Mouse (Mus musculus) layer of hippocampus, adult 6 months (tissue): ENCODE data around the gene Gm45021. TPM values are rescaled to one million over a fixed set of nuclear protein-coding genes. Genes with fewer than 3 reads are reported as not detected.

Experiments used
- long read RNA-seq, 2 experiments: library from polyadenylated mRNA; unstranded; transcript quantifications; one replicate each; pipeline ENCODE4 v2.0.0; 2019 to 2020
- polyA plus RNA-seq: library from polyadenylated mRNA; unstranded; fragments of <200 nt; fragmentation: Nextera tagmentation; gene quantifications from 2 replicates; pipeline ENCODE4 v1.2.3, GENCODE M21; 2021

Gene Gm45021
- not detected in 2 replicates for polyA plus RNA-seq
- long read RNA-seq, experiment 1, result 0 reads
- long read RNA-seq, experiment 2, result 0 reads

DNA sequence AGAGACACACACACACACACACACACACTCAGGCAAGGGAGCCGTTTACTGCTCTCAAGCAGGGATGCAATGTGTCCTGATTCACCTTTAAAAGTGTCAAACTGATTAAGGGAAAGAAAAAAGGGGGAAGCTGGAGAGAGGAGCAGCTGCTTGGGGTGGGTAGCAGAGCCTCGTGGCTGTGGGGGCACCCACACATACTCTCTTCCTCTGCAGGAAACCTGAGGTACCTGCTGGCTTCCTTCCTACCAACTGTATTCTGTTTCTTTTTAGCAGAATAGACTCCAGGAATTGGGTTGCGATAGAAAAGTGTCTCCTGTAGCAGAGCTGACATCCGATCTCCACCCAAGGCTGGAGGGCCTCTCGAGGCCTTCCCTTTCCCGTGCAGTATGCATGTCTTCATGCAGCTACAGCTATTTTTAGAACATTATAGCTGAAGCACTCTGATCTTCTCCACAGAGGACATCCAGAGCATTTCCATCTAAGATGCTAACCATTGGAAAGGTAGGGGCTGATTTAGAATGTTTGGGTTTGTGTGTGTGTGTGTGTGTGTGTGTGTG, at the start of gene Gm45021:
Gene Gm45021 (plus strand): TSS at position 417 of the 557 bp plus-strand sequence.

DNA sequence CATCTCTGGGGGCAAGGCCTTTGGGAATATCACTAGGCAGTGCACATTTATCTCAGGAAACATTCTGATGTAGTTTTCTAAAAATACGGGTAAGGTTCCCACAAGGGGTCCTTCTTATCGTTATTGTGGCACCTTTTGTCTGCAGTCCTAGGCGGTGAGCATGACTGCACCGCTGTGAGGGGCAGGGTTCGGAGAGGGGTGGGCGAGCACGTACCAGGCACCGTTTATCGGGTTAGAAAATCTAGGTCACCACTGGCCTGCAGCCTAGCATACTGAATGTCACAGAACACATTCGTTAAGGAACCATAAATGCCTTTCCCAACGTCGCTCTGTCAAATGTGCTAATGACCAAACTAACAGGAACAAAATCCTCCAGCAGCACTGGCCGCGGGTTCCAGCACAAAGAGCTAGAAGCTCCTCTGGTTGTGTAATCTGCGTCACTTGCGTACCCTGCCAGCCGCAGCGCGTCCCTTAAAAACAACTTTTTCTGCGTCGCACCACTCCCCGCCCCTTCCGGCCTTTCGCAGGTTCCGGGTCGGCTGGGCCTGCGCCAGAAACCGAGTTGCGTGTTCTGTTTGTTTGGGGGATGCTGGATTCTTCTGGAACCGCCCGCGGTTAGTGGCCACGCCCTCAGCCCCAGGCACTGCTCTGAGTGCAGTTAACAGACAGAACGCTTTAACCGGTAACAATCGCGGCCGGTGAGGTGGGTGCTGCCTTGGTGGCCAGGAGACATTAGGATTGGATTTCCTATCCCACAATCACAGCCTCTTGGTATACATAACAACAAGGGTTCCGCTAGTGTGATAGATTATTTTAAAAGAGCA, 34.9 kb upstream of the Gm45021 start, which contains the start of gene Lrrc61:
Gene Lrrc61 (plus strand): TSS at position 517 of the 824 bp plus-strand sequence.

DNA sequence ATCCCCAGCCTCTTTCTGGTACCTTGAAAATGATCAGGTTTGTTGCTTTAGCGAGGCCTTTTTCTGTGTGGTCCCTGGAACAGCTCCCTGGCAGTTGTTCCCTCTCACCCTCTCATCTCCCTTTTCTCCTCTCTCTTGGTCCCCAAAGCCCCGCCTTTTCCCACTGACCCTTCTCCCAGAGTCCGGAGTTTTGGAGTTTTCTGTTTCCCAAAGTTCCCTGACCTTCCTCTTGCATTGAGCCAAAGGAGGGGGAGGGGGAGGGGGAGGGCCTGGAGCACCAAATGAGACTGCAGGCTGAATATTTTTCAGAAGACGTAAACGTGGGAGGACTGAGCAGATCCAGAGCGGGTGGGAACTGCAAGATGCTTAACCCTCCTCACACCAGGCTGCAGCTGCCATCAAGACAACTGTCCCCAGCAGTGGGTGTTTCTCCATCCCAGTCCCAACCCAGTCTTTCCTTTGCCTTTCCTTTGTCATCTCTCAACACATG, 16.8 kb upstream of the Gm45021 start, which contains the start of gene Rarres2:
Gene Rarres2 (minus strand): TSS at position 218 of the 490 bp plus-strand sequence.

DNA sequence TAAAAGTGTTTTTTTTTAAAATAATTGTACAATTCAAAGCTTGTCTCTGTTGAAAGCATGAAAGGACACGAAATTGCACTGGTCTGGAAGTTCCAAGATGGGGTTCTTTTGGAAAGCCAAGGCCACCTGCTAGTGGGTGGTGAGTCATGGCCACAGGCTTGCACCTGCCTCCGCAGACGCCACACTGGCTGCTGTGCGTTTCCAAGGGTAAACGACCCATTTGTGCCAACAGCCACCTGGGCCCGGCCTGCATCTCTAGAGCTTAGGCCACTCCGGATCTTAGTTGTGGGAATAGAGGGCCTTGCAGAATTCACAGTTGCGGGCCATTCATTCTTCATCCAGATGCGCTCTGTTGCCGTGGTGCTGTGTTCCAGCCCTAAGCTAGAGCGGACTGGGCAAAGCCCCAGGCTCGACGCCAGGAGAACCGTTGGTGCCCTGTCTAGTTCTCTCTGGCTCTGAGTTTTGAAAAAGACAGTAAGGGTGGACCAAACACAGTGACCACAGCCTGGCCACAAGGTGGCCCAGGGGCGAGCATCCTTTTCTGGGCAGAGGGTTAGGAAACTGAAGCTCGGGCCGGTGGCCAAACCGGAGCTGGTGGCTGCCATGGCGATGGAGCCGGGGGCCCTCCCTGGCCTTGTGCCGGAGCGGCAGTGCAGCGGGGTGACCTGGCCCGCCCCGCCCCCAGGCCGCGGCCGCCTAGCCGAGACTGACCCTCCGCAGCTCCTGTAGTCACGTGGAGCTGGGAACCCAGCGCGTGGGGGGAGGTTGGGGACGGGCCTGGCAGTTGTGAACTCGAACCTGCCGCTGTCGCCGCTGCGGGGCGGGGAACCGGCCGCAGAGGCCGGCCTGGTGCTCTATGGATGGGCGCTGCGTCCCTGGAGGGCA, 4.0 kb downstream of the Gm45021 start, which contains the start of the genes Repin1 and Gm44965:
Gene Repin1 (plus strand): TSS at position 726 of the 885 bp plus-strand sequence.
Gene Gm44965 (plus strand): TSS at position 784 of the 885 bp plus-strand sequence.

DNA sequence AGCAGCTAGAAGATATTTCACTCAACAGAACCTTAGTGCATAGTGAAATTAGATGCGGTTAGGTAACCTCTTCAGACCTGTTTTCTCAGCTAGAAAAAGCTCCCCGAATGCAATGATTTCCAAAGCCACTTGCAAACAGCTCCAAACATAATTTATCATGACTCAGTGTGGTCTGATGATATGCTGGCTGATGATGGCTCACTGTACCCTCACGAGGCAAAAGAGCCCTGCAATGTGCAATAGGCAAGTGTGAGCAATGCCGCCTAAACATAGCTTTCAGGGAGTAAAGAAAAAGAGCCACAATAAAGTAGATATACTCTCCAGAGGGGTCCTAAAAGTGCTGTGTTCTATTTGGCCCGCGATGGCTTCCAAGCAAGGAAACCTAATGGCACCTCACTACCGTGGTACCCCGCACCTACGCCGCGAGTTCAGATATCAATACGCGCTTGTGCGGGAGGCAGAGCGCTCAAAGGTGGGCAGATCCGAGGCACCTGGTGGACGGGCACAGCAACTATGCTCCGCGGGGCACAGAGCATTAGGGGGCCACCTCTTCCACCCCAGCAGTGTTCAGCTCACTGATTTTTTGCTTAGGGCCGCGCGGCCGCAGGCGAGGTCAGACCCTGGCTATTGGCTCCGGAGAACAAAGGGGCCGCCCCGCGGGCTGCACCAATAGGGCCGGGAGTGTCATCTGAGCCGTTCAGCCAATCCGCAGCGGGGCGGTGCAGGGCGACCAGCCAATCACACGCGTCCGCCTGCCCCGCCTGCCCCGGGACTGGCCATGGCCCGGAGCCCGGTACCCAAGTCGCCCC, 12.1 kb downstream of the Gm45021 start, which contains the start of gene Zfp775:
Gene Zfp775 (plus strand): TSS at position 793 of the 809 bp plus-strand sequence.

DNA sequence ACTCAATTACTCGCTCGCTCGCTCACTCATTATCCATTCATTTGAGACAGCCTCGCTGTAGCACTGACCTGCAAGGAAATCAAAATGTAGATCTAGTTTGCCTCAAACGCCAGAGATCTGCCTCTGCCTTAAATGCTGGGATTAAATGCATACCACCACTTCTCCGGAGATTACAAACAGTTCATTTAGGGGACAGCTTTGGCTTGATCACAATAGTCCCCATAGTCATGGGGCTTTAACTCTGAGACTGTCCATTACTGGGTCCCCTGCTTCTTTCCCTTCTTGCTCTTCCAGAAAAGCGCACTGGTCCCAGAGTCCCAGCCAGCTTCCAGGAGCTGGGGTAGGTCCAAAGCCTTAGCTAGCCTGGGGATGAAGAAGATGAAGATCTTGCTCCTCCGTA, 37.1 kb downstream of the Gm45021 start, which contains the start of gene AI854703:
Gene AI854703 (plus strand): TSS at position 301 of the 400 bp plus-strand sequence.

DNA sequence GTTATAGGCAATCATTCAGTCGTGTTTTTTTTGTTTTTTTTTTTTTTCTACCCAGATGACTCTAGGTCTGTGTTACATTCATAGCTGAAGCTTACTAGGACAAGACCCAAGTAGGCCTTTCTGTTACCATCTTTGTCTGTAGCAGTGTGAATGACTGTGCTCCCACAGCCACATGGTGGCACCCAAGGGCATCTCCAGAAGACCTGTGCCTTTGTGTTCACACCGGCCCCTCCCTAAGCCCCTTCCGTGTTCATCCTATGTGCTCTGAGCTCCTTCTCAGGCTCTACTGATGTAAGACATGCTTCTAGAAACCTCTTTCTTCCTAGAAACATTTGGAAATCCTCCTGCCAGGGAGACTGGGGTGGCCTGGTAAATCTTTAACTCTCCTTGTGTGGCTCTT, 57.6 kb downstream of the Gm45021 start, which contains the start of gene Gimap8:
Gene Gimap8 (plus strand): TSS at position 240 of the 400 bp plus-strand sequence.

Other genes with a start within 250 kb of the Gm45021 start
- gene Krba1, start 194.0 kb upstream of the Gm45021 start, polyA plus RNA-seq, result 4.3 and 4.4 TPM in 2 replicates
- gene Zfp467, start 143.8 kb upstream of the Gm45021 start, polyA plus RNA-seq, result 29.2 and 31.4 TPM in 2 replicates
- gene Sspo, start 141.4 kb upstream of the Gm45021 start, polyA plus RNA-seq, result 0.15 and 0.28 TPM in 2 replicates
- gene Atp6v0e2, start 52.0 kb upstream of the Gm45021 start, polyA plus RNA-seq, result 721 and 840 TPM in 2 replicates
- 30.6 and 38.0 TPM in 2 replicates for gene Lrrc61, start 34.8 kb upstream of the Gm45021 start, polyA plus RNA-seq
- gene Rarres2, start 16.8 kb upstream of the Gm45021 start, polyA plus RNA-seq, result 55.9 and 70.3 TPM in 2 replicates
- 18.9 and 20.9 TPM in 2 replicates for gene Repin1, start 4.3 kb downstream of the Gm45021 start, polyA plus RNA-seq
- gene Gm44965, start 4.3 kb downstream of the Gm45021 start, polyA plus RNA-seq, result not detected in 2 replicates
- 5.7 and 6.3 TPM in 2 replicates for gene Zfp775, start 12.5 kb downstream of the Gm45021 start, polyA plus RNA-seq
- gene AI854703, start 37.2 kb downstream of the Gm45021 start, polyA plus RNA-seq, result 9.4 and 11.7 TPM in 2 replicates
- gene Gimap8, start 57.6 kb downstream of the Gm45021 start, polyA plus RNA-seq, result 0.09 TPM in 1 of 2 replicates, not detected in the other
- gene Gimap9, start 86.5 kb downstream of the Gm45021 start, polyA plus RNA-seq, result 0.26 and 0.59 TPM in 2 replicates
- gene Gimap4, start 94.9 kb downstream of the Gm45021 start, polyA plus RNA-seq, result 0.21 TPM in 1 of 2 replicates, not detected in the other
- 2.7 and 3.0 TPM in 2 replicates for gene Gimap6, start 118.6 kb downstream of the Gm45021 start, polyA plus RNA-seq
- 0.83 TPM in 1 of 2 replicates, not detected in the other for gene Gm28053, start 129.0 kb downstream of the Gm45021 start, polyA plus RNA-seq
- 0.11 TPM in 1 of 2 replicates, not detected in the other for gene Gimap7, start 129.0 kb downstream of the Gm45021 start, polyA plus RNA-seq
- 2.5 and 3.3 TPM in 2 replicates for gene Gimap1, start 149.4 kb downstream of the Gm45021 start, polyA plus RNA-seq
- gene Gimap5, start 156.6 kb downstream of the Gm45021 start, polyA plus RNA-seq, result 0.60 and 0.82 TPM in 2 replicates
- 0.06 TPM in 1 of 2 replicates, not detected in the other for gene Gimap3, start 181.2 kb downstream of the Gm45021 start, polyA plus RNA-seq